Mouse (Mus musculus): ENCODE data around the gene Efna2. TPM values are rescaled to one million over a fixed set of nuclear protein-coding genes. Genes with fewer than 3 reads are reported as not detected.
A peak's percentile ranks its signal among the peaks of the same experiment; 100 is the strongest.

Efna2 gene
- 55.8 and 56.9 TPM in 2 replicates for polyA plus RNA-seq (2016; fragmentation: Nextera tagmentation; extraction: Ambion mirVana)

GRCm38 (mm10) chr10:80179068-80180051, at the start of gene Efna2:
Efna2 (plus strand) TSS chr10:80179482.
- Histone ChIP-seq H3K4me2 (replicated peaks) (peak within 1 kb of the TSS; percentile 92), H3K36me3 (peaks cover 8% of the 10 kb centered on the region; the same call in 1 of the 2 replicates), H3K27me3 (no peaks in the 10 kb centered on the region), H3K4me3 (peak within 1 kb of the TSS; percentile 74), H3K4me1 (peaks cover 26% of the 10 kb centered on the region), H3K9ac (peak within 1 kb of the TSS; percentile 96), H3K9me3 (no peaks in the 10 kb centered on the region), H3K27ac (peak within 1 kb of the TSS; percentile 83)
- WGBS, result 3% methylated on average over 58 of the region's 106 CpGs
- peak; percentile 55 for ATAC-seq (ENCODE audit: insufficient number of reproducible peaks, insufficient read depth, low FRiP score, low TSS enrichment)

DNA sequence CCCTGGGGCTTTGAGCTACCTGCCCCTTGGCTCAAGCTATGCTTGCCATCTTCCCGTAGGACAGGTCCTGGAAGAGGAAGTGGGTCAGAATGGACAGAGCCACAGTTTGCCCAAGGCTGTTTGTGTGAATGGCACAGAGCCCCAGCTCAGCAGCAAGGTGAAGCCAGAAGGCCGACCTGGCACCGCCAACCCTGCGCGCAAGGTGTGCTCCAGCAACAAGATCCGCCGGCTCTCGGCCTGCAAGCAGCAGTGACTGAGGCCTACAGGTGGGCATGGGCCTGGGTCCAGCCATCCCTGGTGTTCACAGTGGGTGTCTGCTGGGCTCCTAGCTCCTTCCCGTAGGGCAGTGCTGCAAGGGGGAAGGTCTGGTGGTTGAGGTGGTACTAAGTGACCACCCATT, 49.4 kb upstream of the Efna2 start:
- no peak for ATAC-seq (ENCODE audit: insufficient number of reproducible peaks, insufficient read depth, low FRiP score, low TSS enrichment)
- 91% methylated on average over 9 of the region's 9 CpGs for WGBS
- Histone ChIP-seq H3K4me2 (replicated peaks) (no peak overlapping the region), H3K9me3 (no peaks in the 10 kb centered on the region), H3K36me3 (peaks cover 97% of the 10 kb centered on the region), H3K9ac (no peak overlapping the region), H3K4me3 (no peak overlapping the region), H3K27me3 (peaks cover 4% of the 10 kb centered on the region), H3K27ac (no peak overlapping the region), H3K4me1 (peaks cover 15% of the 10 kb centered on the region)

GRCm38 (mm10) chr10:80130403-80131031, 48.8 kb upstream of the Efna2 start:
- H3K27me3 ChIP-seq, result peaks cover 10% of the 10 kb centered on the region
- peaks cover 91% of the 10 kb centered on the region for H3K36me3 ChIP-seq

DNA sequence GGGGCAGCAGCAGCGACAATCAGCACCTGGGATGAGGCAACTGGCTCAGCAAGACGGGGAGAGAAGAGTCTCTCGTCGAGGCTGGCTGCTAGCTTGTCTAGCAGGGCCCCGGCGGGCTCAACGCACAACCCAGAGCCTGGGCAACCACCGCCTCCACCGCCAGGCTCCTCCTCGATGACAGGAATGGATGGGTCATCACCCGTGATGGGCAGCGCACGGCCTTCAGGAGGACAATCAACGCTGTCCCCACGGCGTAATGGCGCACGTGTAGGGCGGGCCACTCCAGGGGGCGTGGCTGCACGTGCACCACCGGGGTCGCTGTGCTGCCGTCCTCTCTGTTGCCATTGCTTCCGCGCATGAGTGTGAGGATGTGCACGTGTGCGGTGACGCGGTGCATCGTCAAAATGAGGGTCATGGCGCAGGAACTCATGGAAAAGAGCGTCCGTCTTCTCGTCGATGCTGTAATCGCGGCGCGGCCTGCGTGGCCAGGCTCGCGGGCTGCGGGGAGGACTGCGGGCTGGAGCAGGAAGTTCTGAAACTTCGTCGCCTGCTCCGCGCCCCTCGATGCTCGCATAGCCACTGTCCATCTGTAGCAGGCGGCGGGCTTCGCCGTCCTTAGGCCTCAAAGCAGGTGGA, 47.8 kb upstream of the Efna2 start:
- Histone ChIP-seq H3K27me3 (peaks cover 20% of the 10 kb centered on the region), H3K4me3 (peak overlapping the region; percentile 27), H3K4me1 (peaks cover 18% of the 10 kb centered on the region), H3K9ac (peak overlapping the region; percentile 47), H3K36me3 (peaks cover 81% of the 10 kb centered on the region), H3K9me3 (no peaks in the 10 kb centered on the region), H3K27ac (peak overlapping the region; percentile 30; the same call in 1 of the 2 replicates), H3K4me2 (replicated peaks) (peak overlapping the region; percentile 48)
- 14% methylated on average over 55 of the region's 55 CpGs for WGBS
- ATAC-seq (ENCODE audit: insufficient number of reproducible peaks, insufficient read depth, low FRiP score, low TSS enrichment), result no peak

More at GRCm38 (mm10) chr10:80130403-80131031, 48.8 kb upstream of the Efna2 start:
- ATAC-seq (ENCODE audit: insufficient number of reproducible peaks, insufficient read depth, low FRiP score, low TSS enrichment), result no peak
- 84% methylated on average over 18 of the region's 18 CpGs for WGBS
- Histone ChIP-seq H3K4me2 (replicated peaks) (no peak overlapping the region), H3K4me1 (peaks cover 15% of the 10 kb centered on the region), H3K4me3 (no peak overlapping the region), H3K9ac (no peak overlapping the region), H3K9me3 (no peaks in the 10 kb centered on the region), H3K27ac (0 out of 2 replicates have a peak overlapping the region, but pooled peaks have one; percentile 23)

- no peak for ATAC-seq (ENCODE audit: insufficient number of reproducible peaks, insufficient read depth, low FRiP score, low TSS enrichment)
- Histone ChIP-seq H3K27ac (0 out of 2 replicates have a peak overlapping the region, but pooled peaks have one; percentile 30), H3K9ac (peak overlapping the region; percentile 47), H3K4me2 (replicated peaks) (peak overlapping the region; percentile 48), H3K36me3 (peaks cover 76% of the 10 kb centered on the region), H3K9me3 (no peaks in the 10 kb centered on the region), H3K4me3 (peak overlapping the region; percentile 27), H3K27me3 (peaks cover 25% of the 10 kb centered on the region), H3K4me1 (peaks cover 23% of the 10 kb centered on the region)
- WGBS, result 28% methylated on average over 27 of the region's 27 CpGs
Measured at GRCm38 (mm10) chr10:80131952-80132350, 47.3 kb upstream of the Efna2 start.

DNA sequence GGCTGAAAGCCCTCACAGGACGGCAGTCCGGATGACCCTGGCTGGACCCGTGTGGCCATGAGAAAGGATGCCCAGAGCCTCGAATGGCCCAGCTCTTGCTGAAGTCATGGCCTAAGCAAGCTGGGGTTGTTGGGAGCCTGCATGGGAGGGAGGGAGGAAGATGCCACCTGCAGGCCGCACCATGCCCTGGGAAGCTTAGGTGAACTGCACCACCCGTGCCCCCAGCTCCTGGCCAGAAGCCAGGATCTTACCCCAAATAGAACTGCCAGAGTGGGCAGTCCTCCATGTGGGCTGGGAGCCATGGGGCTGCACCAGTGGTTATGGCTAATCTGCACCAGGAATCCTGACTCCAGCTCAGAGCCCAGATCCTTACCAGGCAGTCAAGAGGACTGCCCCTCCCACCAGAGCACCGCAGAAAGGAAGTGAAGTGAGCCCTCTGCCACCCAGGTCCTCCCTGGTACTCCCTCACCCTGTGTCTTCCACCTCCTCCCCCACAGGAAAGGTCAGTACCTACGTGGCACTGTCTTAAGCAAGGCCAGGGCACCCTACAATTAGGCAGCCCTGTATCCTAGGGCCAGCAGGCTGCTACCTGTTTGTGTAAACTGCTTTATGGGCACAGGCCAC, 45.9 kb upstream of the Efna2 start:
- peaks cover 38% of the 10 kb centered on the region for H3K27me3 ChIP-seq
- no peak overlapping the region for H3K4me3 ChIP-seq
- H3K9me3 ChIP-seq, result no peaks in the 10 kb centered on the region
- ATAC-seq (ENCODE audit: insufficient number of reproducible peaks, insufficient read depth, low FRiP score, low TSS enrichment), result no peak
- H3K4me1 ChIP-seq, result peaks cover 37% of the 10 kb centered on the region
- no peak overlapping the region for H3K4me2 ChIP-seq (replicated peaks)
- H3K36me3 ChIP-seq, result peaks cover 62% of the 10 kb centered on the region
- 73% methylated on average over 8 of the region's 8 CpGs for WGBS
- no peak overlapping the region for H3K9ac ChIP-seq
- H3K27ac ChIP-seq, result 0 out of 2 replicates have a peak overlapping the region, but pooled peaks have one; percentile 30

- no peak overlapping the region for H3K9ac ChIP-seq
- H3K27me3 ChIP-seq, result peaks cover 41% of the 10 kb centered on the region
- peaks cover 51% of the 10 kb centered on the region for H3K36me3 ChIP-seq
- no peak overlapping the region for H3K4me3 ChIP-seq
- no peak for ATAC-seq (ENCODE audit: insufficient number of reproducible peaks, insufficient read depth, low FRiP score, low TSS enrichment)
- no peak overlapping the region for H3K4me2 ChIP-seq (replicated peaks)
- 87% methylated on average over 9 of the region's 9 CpGs for WGBS
- peaks cover 41% of the 10 kb centered on the region for H3K4me1 ChIP-seq
- H3K9me3 ChIP-seq, result no peaks in the 10 kb centered on the region
- no peak overlapping the region for H3K27ac ChIP-seq
Measured at GRCm38 (mm10) chr10:80134421-80134820, 44.9 kb upstream of the Efna2 start.

- Histone ChIP-seq H3K4me1 (peaks cover 41% of the 10 kb centered on the region), H3K4me2 (replicated peaks) (no peak overlapping the region), H3K9ac (no peak overlapping the region), H3K27me3 (peaks cover 41% of the 10 kb centered on the region), H3K4me3 (no peak overlapping the region), H3K36me3 (peaks cover 44% of the 10 kb centered on the region), H3K27ac (no peak overlapping the region), H3K9me3 (no peaks in the 10 kb centered on the region)
- 87% methylated on average over 10 of the region's 10 CpGs for WGBS
- no peak for ATAC-seq (ENCODE audit: insufficient number of reproducible peaks, insufficient read depth, low FRiP score, low TSS enrichment)
Measured at GRCm38 (mm10) chr10:80135161-80135560, 44.1 kb upstream of the Efna2 start.

DNA sequence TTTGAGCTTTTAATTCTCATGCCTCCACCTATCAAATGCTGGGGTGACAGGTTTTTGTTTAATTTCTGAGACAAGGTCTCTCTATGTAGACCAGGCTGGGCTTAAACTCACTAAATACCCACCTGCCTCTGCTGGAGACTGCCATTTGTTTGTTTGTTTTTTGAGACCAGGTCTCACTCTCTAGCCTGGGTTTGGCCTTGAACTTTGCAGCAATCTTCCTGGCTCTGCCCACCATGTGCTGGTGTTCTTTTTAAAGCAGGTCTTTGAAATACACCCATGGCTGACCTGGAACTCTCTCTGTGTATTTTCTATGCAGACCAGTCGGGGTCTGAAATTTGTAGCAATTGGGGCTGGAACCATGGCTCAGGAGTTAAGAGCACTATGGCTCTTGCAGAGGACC, 43.6 kb upstream of the Efna2 start:
- Histone ChIP-seq H3K27ac (no peak overlapping the region), H3K36me3 (peaks cover 39% of the 10 kb centered on the region), H3K4me3 (no peak overlapping the region), H3K4me1 (peaks cover 41% of the 10 kb centered on the region), H3K4me2 (replicated peaks) (no peak overlapping the region), H3K9ac (no peak overlapping the region), H3K9me3 (no peaks in the 10 kb centered on the region), H3K27me3 (peaks cover 41% of the 10 kb centered on the region)
- whole genome bisulfite sequencing, result 83% methylated on average over 1 of the region's 1 CpGs
- no peak for ATAC-seq (ENCODE audit: insufficient number of reproducible peaks, insufficient read depth, low FRiP score, low TSS enrichment)

- Histone ChIP-seq H3K9ac (peak overlapping the region; percentile 45; the same call in 1 of the 2 replicates), H3K27ac (no peak overlapping the region), H3K27me3 (peaks cover 41% of the 10 kb centered on the region), H3K9me3 (no peaks in the 10 kb centered on the region), H3K36me3 (peaks cover 32% of the 10 kb centered on the region), H3K4me2 (replicated peaks) (peak overlapping the region; percentile 96), H3K4me1 (peaks cover 40% of the 10 kb centered on the region), H3K4me3 (peak overlapping the region; percentile 81)
- 12% methylated on average over 45 of the region's 49 CpGs for WGBS
- no peak for ATAC-seq (ENCODE audit: insufficient number of reproducible peaks, insufficient read depth, low FRiP score, low TSS enrichment)
Measured at GRCm38 (mm10) chr10:80136179-80136951, 42.9 kb upstream of the Efna2 start.
